ENCODE assay signal across 8 mouse cellular contexts in the genomic region with DNA sequence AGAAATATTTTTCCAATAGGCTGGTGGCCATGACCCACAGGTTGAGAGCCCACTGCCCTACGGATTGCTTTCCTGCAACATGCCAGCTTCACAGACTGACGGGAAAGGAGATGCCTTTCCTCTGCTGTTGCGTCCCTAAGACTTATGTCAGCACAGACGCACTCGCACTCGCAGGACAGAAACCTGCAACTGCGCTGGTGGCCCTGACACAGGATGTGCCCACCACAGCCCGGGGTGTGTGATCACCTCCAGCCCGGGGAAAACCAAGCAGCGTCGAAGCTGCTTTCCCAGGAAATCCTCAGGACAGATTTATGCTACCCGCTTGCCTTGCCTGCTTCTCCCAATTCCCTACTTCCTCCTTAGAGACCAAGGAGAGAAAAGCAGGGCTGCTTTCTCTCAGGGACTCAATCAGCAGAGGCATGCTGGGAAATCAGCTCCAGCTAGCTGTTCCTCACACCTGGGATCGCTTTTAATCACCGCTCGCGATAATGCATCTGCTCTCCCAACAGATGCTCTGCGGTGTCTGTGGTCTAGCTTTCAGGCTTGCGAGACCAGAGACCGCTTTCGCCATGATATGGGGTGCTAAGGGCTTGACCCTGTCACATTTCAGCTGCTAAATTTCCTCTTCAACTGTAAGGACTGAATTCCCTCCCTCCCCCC. TPM values are rescaled to one million over a fixed set of nuclear protein-coding genes. Genes with fewer than 3 reads are reported as not detected.
DNase-seq lines count a peak whose midpoint lies in the region; ATAC-seq and TF ChIP-seq lines count a peak whose summit lies in the region.

No protein-coding gene starts in this region.

- no peak for DNase-seq in heart, postnatal 36 days
- no peak for DNase-seq in testis, postnatal 14 days (ENCODE audit: low spot score)
- DNase-seq in right cerebral cortex, postnatal 25 days, result peak; percentile 11
- DNase-seq in ovary, adult 18-20 months (ENCODE audit: low spot score), result no peak
- no peak for DNase-seq in spleen, adult 18-20 months

- peak overlapping the region; percentile 63 for H3K4me2 ChIP-seq in heart, embryonic 11.5 days
- peak overlapping the region; percentile 66 for H3K4me2 ChIP-seq in limb, embryonic 12.5 days

- 11% methylated on average over 20 of the region's 20 CpGs for WGBS in heart, embryonic 11.5 days (ENCODE audit: insufficient replicate concordance)
- 12% methylated on average over 20 of the region's 20 CpGs for whole genome bisulfite sequencing in limb, embryonic 12.5 days

- no peak for ATAC-seq in heart, embryonic 11.5 days (replicated peaks; ENCODE audit: insufficient number of reproducible peaks, low FRiP score, low TSS enrichment)
- ATAC-seq in limb, embryonic 12.5 days (ENCODE audit: insufficient number of reproducible peaks, insufficient read depth, low FRiP score, low TSS enrichment, low read depth), result no peak

- H3K4me1 ChIP-seq in heart, embryonic 11.5 days (ENCODE audit: control insufficient read depth, insufficient read depth, low read length), result no peaks in the 10 kb centered on the region
- H3K4me1 ChIP-seq in testis, adult 2 months (ENCODE audit: control insufficient read depth, insufficient read depth, low read length), result peaks cover 5% of the 10 kb centered on the region
- peaks cover 14% of the 10 kb centered on the region for H3K4me1 ChIP-seq in limb, embryonic 12.5 days (replicated peaks)

- H3K4me3 ChIP-seq in heart, embryonic 11.5 days (ENCODE audit: low read depth, low read length), result peak overlapping the region; percentile 25
- peak overlapping the region; percentile 10; the same call in 1 of the 2 replicates for H3K4me3 ChIP-seq in testis, adult 2 months (ENCODE audit: control insufficient read depth, low read depth, low read length)
- H3K4me3 ChIP-seq in limb, embryonic 12.5 days (replicated peaks), result peak overlapping the region; percentile 33

- H3K27me3 ChIP-seq in heart, embryonic 11.5 days (ENCODE audit: control insufficient read depth, insufficient read depth, low read length), result no peaks in the 10 kb centered on the region
- H3K27me3 ChIP-seq in testis, adult 2 months (ENCODE audit: control insufficient read depth, insufficient read depth, low read length), result no peaks in the 10 kb centered on the region
- H3K27me3 ChIP-seq in limb, embryonic 12.5 days, result no peaks in the 10 kb centered on the region; the same call in 1 of the 2 replicates

- H3K27ac ChIP-seq in heart, embryonic 11.5 days (ENCODE audit: low read depth, low read length), result no peak overlapping the region
- no peak overlapping the region for H3K27ac ChIP-seq in testis, adult 2 months (ENCODE audit: control insufficient read depth, insufficient read depth, low read depth, low read length)
- H3K27ac ChIP-seq in limb, embryonic 12.5 days, result peak overlapping the region; percentile 29; the same call in 1 of the 2 replicates

- H3K9me3 ChIP-seq in heart, embryonic 11.5 days (replicated peaks; ENCODE audit: control insufficient read depth, low read length), result no peaks in the 10 kb centered on the region
- no peaks in the 10 kb centered on the region for H3K9me3 ChIP-seq in limb, embryonic 12.5 days

- H3K9ac ChIP-seq in heart, embryonic 11.5 days (ENCODE audit: low read depth, low read length), result peak overlapping the region; percentile 50
- peak overlapping the region; percentile 42; the same call in 1 of the 2 replicates for H3K9ac ChIP-seq in limb, embryonic 12.5 days (replicated peaks)

- TF ChIP-seq CTCF in testis, adult 2 months (IDR thresholded peaks at IDR 0.05; ENCODE audit: control insufficient read depth, insufficient read depth, insufficient replicate concordance, low read depth, low read length), result no peak

- H3K36me3 ChIP-seq in heart, embryonic 11.5 days (ENCODE audit: control insufficient read depth, insufficient read depth, low read length), result no peaks in the 10 kb centered on the region
- no peaks in the 10 kb centered on the region for H3K36me3 ChIP-seq in testis, adult 2 months (ENCODE audit: control insufficient read depth, insufficient read depth, low read length)
- H3K36me3 ChIP-seq in limb, embryonic 12.5 days, result no peaks in the 10 kb centered on the region

- TF ChIP-seq POLR2A in testis, adult 2 months (IDR thresholded peaks at IDR 0.05; ENCODE audit: control insufficient read depth, low read depth, low read length), result no peak

- intact Hi-C loops in heart, postnatal 36 days (cut with DNase I), result no loop called here

RNA-seq across cellular contexts. Expression of gene Optn, which starts 34.1 kb away (rescaled TPM):
- polyA plus RNA-seq in heart, embryonic 11.5 days (2014; fragmentation: Nextera tagmentation; extraction: Ambion mirVana), result 13.6 and 14.3 TPM in 2 replicates
- 10 to 100 TPM; 64.7 to 65.2 TPM for total RNA-seq in heart, postnatal 36 days (2021)
- 37.8 and 38.2 TPM in 2 replicates for polyA plus RNA-seq in testis, adult 2 months (2012; rRNA removed)
- 5.3 and 5.7 TPM in 2 replicates for polyA plus RNA-seq in limb, embryonic 12.5 days (2016; fragmentation: Nextera tagmentation; extraction: Ambion mirVana)

RNA-seq across cellular contexts. Expression of gene Ccdc3, which starts 39.7 kb away (rescaled TPM):
- polyA plus RNA-seq in heart, embryonic 11.5 days (2014; fragmentation: Nextera tagmentation; extraction: Ambion mirVana), result 7.9 and 9.3 TPM in 2 replicates
- total RNA-seq in heart, postnatal 36 days (2021), result 1 to 10 TPM; 3.2 to 3.7 TPM
- 0.94 and 1.2 TPM in 2 replicates for polyA plus RNA-seq in testis, adult 2 months (2012; rRNA removed)
- polyA plus RNA-seq in limb, embryonic 12.5 days (2016; fragmentation: Nextera tagmentation; extraction: Ambion mirVana), result 1.9 and 2.2 TPM in 2 replicates
